Mouse (Mus musculus): ENCODE measurements around the gene Pcolce. TPM values are rescaled to one million over a fixed set of nuclear protein-coding genes. Genes with fewer than 3 reads are reported as not detected.

Pcolce gene
- polyA plus RNA-seq, 1 experiment from 2014 or later, result 49.2 TPM

GRCm38 (mm10) chr5:137649251-137649650 lies 35.7 kb upstream of the Pcolce start:
- no peak overlapping the region for H3K4me3 ChIP-seq (ENCODE audit: low read depth, low read length)
- no peak overlapping the region for H3K9ac ChIP-seq (ENCODE audit: low read depth, low read length)
- no peaks in the 10 kb centered on the region for H3K9me3 ChIP-seq (ENCODE audit: control insufficient read depth, low read length)
- DNase-seq (ENCODE audit: low spot score) (no peak), ATAC-seq (replicated peaks; ENCODE audit: low FRiP score) (no peak)
- WGBS, result 45% methylated on average over 4 of the region's 4 CpGs
- no peak overlapping the region for H3K27ac ChIP-seq (ENCODE audit: low read depth, low read length)
- H3K36me3 ChIP-seq (ENCODE audit: control insufficient read depth, insufficient read depth, low read length), result peaks cover 10% of the 10 kb centered on the region
- H3K4me2 ChIP-seq, result no peak overlapping the region
- H3K4me1 ChIP-seq (replicated peaks; ENCODE audit: control insufficient read depth, insufficient read depth, low read length), result peaks cover 44% of the 10 kb centered on the region
- H3K27me3 ChIP-seq (replicated peaks; ENCODE audit: control insufficient read depth, insufficient read depth, low read length), result peaks cover 9% of the 10 kb centered on the region

GRCm38 (mm10) chr5:137647827-137648601 lies 34.4 kb upstream of the Pcolce start:
- Histone ChIP-seq H3K4me1 (replicated peaks; ENCODE audit: control insufficient read depth, insufficient read depth, low read length) (peaks cover 44% of the 10 kb centered on the region), H3K4me2 (peak overlapping the region; percentile 6; the same call in 1 of the 2 replicates), H3K36me3 (ENCODE audit: control insufficient read depth, insufficient read depth, low read length) (peaks cover 10% of the 10 kb centered on the region), H3K4me3 (ENCODE audit: low read depth, low read length) (no peak overlapping the region), H3K9ac (ENCODE audit: low read depth, low read length) (no peak overlapping the region), H3K9me3 (ENCODE audit: control insufficient read depth, low read length) (no peaks in the 10 kb centered on the region), H3K27me3 (replicated peaks; ENCODE audit: control insufficient read depth, insufficient read depth, low read length) (peaks cover 17% of the 10 kb centered on the region), H3K27ac (ENCODE audit: low read depth, low read length) (no peak overlapping the region)
- WGBS, result 53% methylated on average over 9 of the region's 9 CpGs
- no peak for DNase-seq (ENCODE audit: low spot score)
- peak; percentile 50; the same call in 1 of the 2 replicates for ATAC-seq (replicated peaks; ENCODE audit: low FRiP score)

GRCm38 (mm10) chr5:137645652-137646091 lies 32.1 kb upstream of the Pcolce start, which contains the start of gene Irs3:
Gene Irs3, minus strand, starts transcription at chr5:137645714.
- ATAC-seq (replicated peaks; ENCODE audit: low FRiP score) (no peak; the same call in 1 of the 2 replicates), DNase-seq (ENCODE audit: low spot score) (no peak)
- H3K36me3 ChIP-seq (ENCODE audit: control insufficient read depth, insufficient read depth, low read length), result peaks cover 7% of the 10 kb centered on the region
- no peak within 1 kb of the TSS for H3K9ac ChIP-seq (ENCODE audit: low read depth, low read length)
- peak within 1 kb of the TSS; percentile 35 for H3K4me3 ChIP-seq (ENCODE audit: low read depth, low read length)
- peaks cover 36% of the 10 kb centered on the region for H3K4me1 ChIP-seq (replicated peaks; ENCODE audit: control insufficient read depth, insufficient read depth, low read length)
- peak within 1 kb of the TSS; percentile 62 for H3K4me2 ChIP-seq
- 16% methylated on average over 11 of the region's 11 CpGs for WGBS
- H3K27me3 ChIP-seq (replicated peaks; ENCODE audit: control insufficient read depth, insufficient read depth, low read length), result peaks cover 17% of the 10 kb centered on the region
- no peaks in the 10 kb centered on the region for H3K9me3 ChIP-seq (ENCODE audit: control insufficient read depth, low read length)
- no peak within 1 kb of the TSS for H3K27ac ChIP-seq (ENCODE audit: low read depth, low read length)

GRCm38 (mm10) chr5:137645091-137645651 lies 31.6 kb upstream of the Pcolce start:
- Histone ChIP-seq H3K4me1 (replicated peaks; ENCODE audit: control insufficient read depth, insufficient read depth, low read length) (peaks cover 34% of the 10 kb centered on the region), H3K27ac (ENCODE audit: low read depth, low read length) (no peak overlapping the region), H3K9me3 (ENCODE audit: control insufficient read depth, low read length) (no peaks in the 10 kb centered on the region), H3K27me3 (replicated peaks; ENCODE audit: control insufficient read depth, insufficient read depth, low read length) (peaks cover 17% of the 10 kb centered on the region), H3K36me3 (ENCODE audit: control insufficient read depth, insufficient read depth, low read length) (peaks cover 9% of the 10 kb centered on the region), H3K4me2 (peak overlapping the region; percentile 62), H3K9ac (ENCODE audit: low read depth, low read length) (no peak overlapping the region), H3K4me3 (ENCODE audit: low read depth, low read length) (peak overlapping the region; percentile 35)
- peak; percentile 51 for ATAC-seq (replicated peaks; ENCODE audit: low FRiP score)
- WGBS, result 3% methylated on average over 43 of the region's 44 CpGs
- no peak for DNase-seq (ENCODE audit: low spot score)

- Histone ChIP-seq H3K4me3 (ENCODE audit: low read depth, low read length) (no peak overlapping the region), H3K4me1 (replicated peaks; ENCODE audit: control insufficient read depth, insufficient read depth, low read length) (peaks cover 29% of the 10 kb centered on the region), H3K27ac (ENCODE audit: low read depth, low read length) (no peak overlapping the region), H3K9ac (ENCODE audit: low read depth, low read length) (no peak overlapping the region), H3K27me3 (replicated peaks; ENCODE audit: control insufficient read depth, insufficient read depth, low read length) (peaks cover 17% of the 10 kb centered on the region), H3K4me2 (peak overlapping the region; percentile 62), H3K9me3 (ENCODE audit: control insufficient read depth, low read length) (no peaks in the 10 kb centered on the region), H3K36me3 (ENCODE audit: control insufficient read depth, insufficient read depth, low read length) (peaks cover 16% of the 10 kb centered on the region)
- DNase-seq (ENCODE audit: low spot score) (no peak), ATAC-seq (replicated peaks; ENCODE audit: low FRiP score) (no peak)
- 48% methylated on average over 19 of the region's 19 CpGs for WGBS
Observed at GRCm38 (mm10) chr5:137644484-137644883, 30.9 kb upstream of the Pcolce start.

GRCm38 (mm10) chr5:137642886-137643285 lies 29.3 kb upstream of the Pcolce start:
- no peak overlapping the region for H3K4me3 ChIP-seq (ENCODE audit: low read depth, low read length)
- 71% methylated on average over 4 of the region's 4 CpGs for WGBS

GRCm38 (mm10) chr5:137641054-137641453 lies 27.5 kb upstream of the Pcolce start, which contains the start of gene Sap25:
Gene Sap25, plus strand, starts transcription at chr5:137641334.
- H3K27ac ChIP-seq (ENCODE audit: low read depth, low read length), result no peak within 1 kb of the TSS
- H3K4me2 ChIP-seq, result no peak within 1 kb of the TSS
- no peaks in the 10 kb centered on the region for H3K9me3 ChIP-seq (ENCODE audit: control insufficient read depth, low read length)
- H3K27me3 ChIP-seq (replicated peaks; ENCODE audit: control insufficient read depth, insufficient read depth, low read length), result peaks cover 17% of the 10 kb centered on the region
- no peak for ATAC-seq (replicated peaks; ENCODE audit: low FRiP score)
- 83% methylated on average over 19 of the region's 19 CpGs for WGBS
- H3K9ac ChIP-seq (ENCODE audit: low read depth, low read length), result no peak within 1 kb of the TSS
- no peak for DNase-seq (ENCODE audit: low spot score)
- peaks cover 13% of the 10 kb centered on the region for H3K4me1 ChIP-seq (replicated peaks; ENCODE audit: control insufficient read depth, insufficient read depth, low read length)
- peaks cover 40% of the 10 kb centered on the region for H3K36me3 ChIP-seq (ENCODE audit: control insufficient read depth, insufficient read depth, low read length)
- no peak within 1 kb of the TSS for H3K4me3 ChIP-seq (ENCODE audit: low read depth, low read length)

More at GRCm38 (mm10) chr5:137642886-137643285, 29.3 kb upstream of the Pcolce start:
- Histone ChIP-seq H3K9me3 (ENCODE audit: control insufficient read depth, low read length) (no peaks in the 10 kb centered on the region), H3K27me3 (replicated peaks; ENCODE audit: control insufficient read depth, insufficient read depth, low read length) (peaks cover 17% of the 10 kb centered on the region), H3K4me2 (no peak overlapping the region), H3K4me1 (replicated peaks; ENCODE audit: control insufficient read depth, insufficient read depth, low read length) (peaks cover 16% of the 10 kb centered on the region), H3K27ac (ENCODE audit: low read depth, low read length) (no peak overlapping the region), H3K36me3 (ENCODE audit: control insufficient read depth, insufficient read depth, low read length) (peaks cover 28% of the 10 kb centered on the region), H3K9ac (ENCODE audit: low read depth, low read length) (no peak overlapping the region)
- no peak for DNase-seq (ENCODE audit: low spot score)
- no peak for ATAC-seq (replicated peaks; ENCODE audit: low FRiP score)

- ATAC-seq (replicated peaks; ENCODE audit: low FRiP score) (no peak), DNase-seq (ENCODE audit: low spot score) (no peak)
- H3K9me3 ChIP-seq (ENCODE audit: control insufficient read depth, low read length), result no peaks in the 10 kb centered on the region
- 76% methylated on average over 7 of the region's 7 CpGs for WGBS
- peaks cover 40% of the 10 kb centered on the region for H3K36me3 ChIP-seq (ENCODE audit: control insufficient read depth, insufficient read depth, low read length)
- H3K9ac ChIP-seq (ENCODE audit: low read depth, low read length), result no peak overlapping the region
- H3K27me3 ChIP-seq (replicated peaks; ENCODE audit: control insufficient read depth, insufficient read depth, low read length), result peaks cover 10% of the 10 kb centered on the region
- H3K4me3 ChIP-seq (ENCODE audit: low read depth, low read length), result no peak overlapping the region
- H3K27ac ChIP-seq (ENCODE audit: low read depth, low read length), result no peak overlapping the region
- peaks cover 3% of the 10 kb centered on the region for H3K4me1 ChIP-seq (replicated peaks; ENCODE audit: control insufficient read depth, insufficient read depth, low read length)
- no peak overlapping the region for H3K4me2 ChIP-seq
Observed at GRCm38 (mm10) chr5:137639472-137639871, 25.9 kb upstream of the Pcolce start.

Data from liver, embryonic 11.5 days (tissue).